Mouse (Mus musculus): ENCODE results near the gene Lyrm2. TPM values are rescaled to one million over a fixed set of nuclear protein-coding genes. Genes with fewer than 3 reads are reported as not detected.

Lyrm2 gene
- polyA plus RNA-seq (2015; fragmentation: Nextera tagmentation; extraction: Ambion mirVana), result 80.3 and 89.1 TPM in 2 replicates

- Histone ChIP-seq H3K4me3 (ENCODE audit: low read length) (peak within 1 kb of the TSS; percentile 81), H3K36me3 (ENCODE audit: control insufficient read depth, insufficient read depth, low read length) (no peaks in the 10 kb centered on the region), H3K9me3 (ENCODE audit: control insufficient read depth, low read length) (no peaks in the 10 kb centered on the region), H3K27ac (ENCODE audit: low read length) (peak within 1 kb of the TSS; percentile 99), H3K27me3 (replicated peaks; ENCODE audit: control insufficient read depth, insufficient read depth, low read length) (no peaks in the 10 kb centered on the region), H3K4me1 (ENCODE audit: control insufficient read depth, insufficient read depth, low read length) (peaks cover 8% of the 10 kb centered on the region; the same call in 1 of the 2 replicates), H3K4me2 (ENCODE audit: low read depth, low read length) (peak within 1 kb of the TSS; percentile 78), H3K9ac (ENCODE audit: low read depth, low read length) (peak within 1 kb of the TSS; percentile 93)
- WGBS, result under 1% methylated on average over 52 of the region's 53 CpGs
- ATAC-seq, result peak; percentile 96
These were observed at the start of gene Lyrm2 for GRCm38 (mm10) chr4:32799966-32800576. Lyrm2 (plus strand) TSS chr4:32800253.

DNA sequence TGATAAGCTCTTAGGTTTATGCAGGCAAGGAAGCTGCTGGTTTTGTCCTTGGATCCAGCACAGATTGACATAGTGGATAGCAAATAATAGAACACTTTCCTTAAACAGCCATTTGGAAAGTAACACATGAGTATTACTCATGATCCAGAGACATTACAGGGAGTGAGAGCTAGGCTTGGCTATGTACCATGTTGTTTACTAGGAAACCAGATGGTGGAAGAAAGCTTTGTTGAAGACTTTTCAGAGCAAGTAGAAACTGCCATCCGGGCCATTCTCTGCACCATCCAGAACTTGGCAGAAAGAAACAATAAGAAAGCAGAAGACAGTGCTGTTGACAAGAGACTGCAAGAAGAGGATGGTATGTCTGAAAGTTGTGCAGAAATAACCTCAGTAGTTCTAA, 49.3 kb upstream of the Lyrm2 start:
- H3K4me2 ChIP-seq (ENCODE audit: low read depth, low read length), result no peak overlapping the region
- H3K4me3 ChIP-seq (ENCODE audit: low read length), result no peak overlapping the region
- no peak overlapping the region for H3K27ac ChIP-seq (ENCODE audit: low read length)
- no peaks in the 10 kb centered on the region for H3K9me3 ChIP-seq (ENCODE audit: control insufficient read depth, low read length)
- no peak overlapping the region for H3K9ac ChIP-seq (ENCODE audit: low read depth, low read length)
- H3K4me1 ChIP-seq (ENCODE audit: control insufficient read depth, insufficient read depth, low read length), result no peaks in the 10 kb centered on the region
- H3K36me3 ChIP-seq (ENCODE audit: control insufficient read depth, insufficient read depth, low read length), result peaks cover 6% of the 10 kb centered on the region; the same call in 1 of the 2 replicates
- no peak for ATAC-seq
- no peaks in the 10 kb centered on the region for H3K27me3 ChIP-seq (replicated peaks; ENCODE audit: control insufficient read depth, insufficient read depth, low read length)
- WGBS, result 92% methylated on average over 1 of the region's 1 CpGs

- 87% methylated on average over 2 of the region's 2 CpGs for WGBS
- Histone ChIP-seq H3K4me1 (ENCODE audit: control insufficient read depth, insufficient read depth, low read length) (no peaks in the 10 kb centered on the region), H3K4me3 (ENCODE audit: low read length) (no peak overlapping the region), H3K4me2 (ENCODE audit: low read depth, low read length) (no peak overlapping the region), H3K9ac (ENCODE audit: low read depth, low read length) (no peak overlapping the region), H3K36me3 (ENCODE audit: control insufficient read depth, insufficient read depth, low read length) (peaks cover 13% of the 10 kb centered on the region; the same call in 1 of the 2 replicates), H3K9me3 (ENCODE audit: control insufficient read depth, low read length) (no peaks in the 10 kb centered on the region), H3K27me3 (replicated peaks; ENCODE audit: control insufficient read depth, insufficient read depth, low read length) (no peaks in the 10 kb centered on the region), H3K27ac (ENCODE audit: low read length) (no peak overlapping the region)
- ATAC-seq, result no peak
These were observed 42.6 kb upstream of the Lyrm2 start for GRCm38 (mm10) chr4:32757430-32757829.

DNA sequence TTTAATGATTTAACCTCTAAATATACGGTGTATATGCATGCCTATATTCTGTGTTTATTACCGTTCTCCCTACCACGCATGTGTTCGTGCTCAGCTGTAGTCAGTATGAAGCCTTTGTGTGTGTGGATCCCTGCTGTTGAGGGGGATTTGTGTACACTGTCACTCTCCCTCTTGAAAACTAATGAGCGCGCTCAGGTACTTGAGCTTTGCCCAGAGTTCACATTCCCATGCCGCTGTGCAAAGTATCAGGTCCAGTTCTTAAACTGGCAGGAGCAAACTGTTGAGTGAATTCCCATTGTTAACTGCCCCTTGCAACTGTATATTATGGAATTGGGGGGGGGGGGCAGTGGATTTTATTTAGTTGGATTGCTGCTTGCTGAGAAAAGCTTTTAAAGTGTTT, 32.6 kb upstream of the Lyrm2 start:
- no peaks in the 10 kb centered on the region for H3K9me3 ChIP-seq (ENCODE audit: control insufficient read depth, low read length)
- H3K27me3 ChIP-seq (replicated peaks; ENCODE audit: control insufficient read depth, insufficient read depth, low read length), result no peaks in the 10 kb centered on the region
- H3K4me3 ChIP-seq (ENCODE audit: low read length), result no peak overlapping the region
- ATAC-seq, result no peak
- no peak overlapping the region for H3K27ac ChIP-seq (ENCODE audit: low read length)
- no peak overlapping the region for H3K4me2 ChIP-seq (ENCODE audit: low read depth, low read length)
- H3K9ac ChIP-seq (ENCODE audit: low read depth, low read length), result no peak overlapping the region
- no peaks in the 10 kb centered on the region for H3K4me1 ChIP-seq (ENCODE audit: control insufficient read depth, insufficient read depth, low read length)
- WGBS, result 91% methylated on average over 7 of the region's 7 CpGs
- H3K36me3 ChIP-seq (ENCODE audit: control insufficient read depth, insufficient read depth, low read length), result peaks cover 10% of the 10 kb centered on the region

GRCm38 (mm10) chr4:32768046-32768445, 32.0 kb upstream of the Lyrm2 start:
- ATAC-seq, result no peak
- Histone ChIP-seq H3K4me3 (ENCODE audit: low read length) (no peak overlapping the region), H3K9ac (ENCODE audit: low read depth, low read length) (no peak overlapping the region), H3K27me3 (replicated peaks; ENCODE audit: control insufficient read depth, insufficient read depth, low read length) (no peaks in the 10 kb centered on the region), H3K4me1 (ENCODE audit: control insufficient read depth, insufficient read depth, low read length) (no peaks in the 10 kb centered on the region), H3K9me3 (ENCODE audit: control insufficient read depth, low read length) (no peaks in the 10 kb centered on the region), H3K4me2 (ENCODE audit: low read depth, low read length) (no peak overlapping the region), H3K36me3 (ENCODE audit: control insufficient read depth, insufficient read depth, low read length) (peaks cover 10% of the 10 kb centered on the region), H3K27ac (ENCODE audit: low read length) (no peak overlapping the region)
- 88% methylated on average over 10 of the region's 10 CpGs for WGBS

GRCm38 (mm10) chr4:32770284-32770810, 29.7 kb upstream of the Lyrm2 start:
- H3K9me3 ChIP-seq (ENCODE audit: control insufficient read depth, low read length), result no peaks in the 10 kb centered on the region
- no peak overlapping the region for H3K4me3 ChIP-seq (ENCODE audit: low read length)
- WGBS, result 97% methylated on average over 7 of the region's 7 CpGs
- no peak for ATAC-seq
- H3K27ac ChIP-seq (ENCODE audit: low read length), result no peak overlapping the region
- H3K9ac ChIP-seq (ENCODE audit: low read depth, low read length), result no peak overlapping the region
- no peaks in the 10 kb centered on the region for H3K4me1 ChIP-seq (ENCODE audit: control insufficient read depth, insufficient read depth, low read length)
- peaks cover 3% of the 10 kb centered on the region for H3K36me3 ChIP-seq (ENCODE audit: control insufficient read depth, insufficient read depth, low read length)
- no peaks in the 10 kb centered on the region for H3K27me3 ChIP-seq (replicated peaks; ENCODE audit: control insufficient read depth, insufficient read depth, low read length)
- no peak overlapping the region for H3K4me2 ChIP-seq (ENCODE audit: low read depth, low read length)

GRCm38 (mm10) chr4:32779996-32780395, 20.1 kb upstream of the Lyrm2 start:
- ATAC-seq, result no peak
- Histone ChIP-seq H3K27ac (ENCODE audit: low read length) (no peak overlapping the region), H3K9me3 (ENCODE audit: control insufficient read depth, low read length) (no peaks in the 10 kb centered on the region), H3K36me3 (ENCODE audit: control insufficient read depth, insufficient read depth, low read length) (no peaks in the 10 kb centered on the region; the same call in 1 of the 2 replicates), H3K4me3 (ENCODE audit: low read length) (no peak overlapping the region), H3K9ac (ENCODE audit: low read depth, low read length) (no peak overlapping the region), H3K4me2 (ENCODE audit: low read depth, low read length) (no peak overlapping the region), H3K27me3 (replicated peaks; ENCODE audit: control insufficient read depth, insufficient read depth, low read length) (no peaks in the 10 kb centered on the region), H3K4me1 (ENCODE audit: control insufficient read depth, insufficient read depth, low read length) (no peaks in the 10 kb centered on the region)
- 93% methylated on average over 4 of the region's 4 CpGs for WGBS

GRCm38 (mm10) chr4:32787110-32787509, 12.9 kb upstream of the Lyrm2 start:
- no peak overlapping the region for H3K9ac ChIP-seq (ENCODE audit: low read depth, low read length)
- H3K4me3 ChIP-seq (ENCODE audit: low read length), result no peak overlapping the region
- no peak overlapping the region for H3K4me2 ChIP-seq (ENCODE audit: low read depth, low read length)
- ATAC-seq, result no peak
- no peak overlapping the region for H3K27ac ChIP-seq (ENCODE audit: low read length)
- H3K36me3 ChIP-seq (ENCODE audit: control insufficient read depth, insufficient read depth, low read length), result no peaks in the 10 kb centered on the region
- no peaks in the 10 kb centered on the region for H3K27me3 ChIP-seq (replicated peaks; ENCODE audit: control insufficient read depth, insufficient read depth, low read length)
- no peaks in the 10 kb centered on the region for H3K4me1 ChIP-seq (ENCODE audit: control insufficient read depth, insufficient read depth, low read length)
- 86% methylated on average over 1 of the region's 1 CpGs for WGBS
- no peaks in the 10 kb centered on the region for H3K9me3 ChIP-seq (ENCODE audit: control insufficient read depth, low read length)

DNA sequence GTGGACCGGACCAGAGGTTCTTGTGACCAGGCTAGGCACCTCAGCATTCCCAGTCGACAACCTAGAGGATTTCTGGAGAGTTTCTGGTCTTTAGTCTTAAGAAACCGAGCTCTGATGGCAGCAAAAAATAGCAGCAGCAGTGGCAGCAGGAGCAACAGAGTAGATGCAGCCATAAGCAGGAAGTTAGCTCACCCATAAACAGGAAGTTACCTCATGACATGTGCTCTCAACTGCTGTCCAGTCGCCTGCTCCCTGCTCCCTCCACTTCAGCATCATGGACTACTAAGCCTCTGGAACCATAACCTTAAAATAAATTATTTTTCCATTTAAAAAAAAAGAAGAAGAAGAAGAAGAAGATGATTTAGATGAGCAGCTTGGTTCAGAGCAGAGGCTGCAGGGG, 11.0 kb upstream of the Lyrm2 start:
- ATAC-seq, result no peak
- H3K9me3 ChIP-seq (ENCODE audit: control insufficient read depth, low read length), result no peaks in the 10 kb centered on the region
- H3K36me3 ChIP-seq (ENCODE audit: control insufficient read depth, insufficient read depth, low read length), result no peaks in the 10 kb centered on the region
- H3K4me2 ChIP-seq (ENCODE audit: low read depth, low read length), result no peak overlapping the region
- no peaks in the 10 kb centered on the region for H3K4me1 ChIP-seq (ENCODE audit: control insufficient read depth, insufficient read depth, low read length)
- WGBS, result 85% methylated on average over 4 of the region's 4 CpGs
- no peak overlapping the region for H3K4me3 ChIP-seq (ENCODE audit: low read length)
- H3K9ac ChIP-seq (ENCODE audit: low read depth, low read length), result no peak overlapping the region
- H3K27me3 ChIP-seq (replicated peaks; ENCODE audit: control insufficient read depth, insufficient read depth, low read length), result no peaks in the 10 kb centered on the region
- no peak overlapping the region for H3K27ac ChIP-seq (ENCODE audit: low read length)

DNA sequence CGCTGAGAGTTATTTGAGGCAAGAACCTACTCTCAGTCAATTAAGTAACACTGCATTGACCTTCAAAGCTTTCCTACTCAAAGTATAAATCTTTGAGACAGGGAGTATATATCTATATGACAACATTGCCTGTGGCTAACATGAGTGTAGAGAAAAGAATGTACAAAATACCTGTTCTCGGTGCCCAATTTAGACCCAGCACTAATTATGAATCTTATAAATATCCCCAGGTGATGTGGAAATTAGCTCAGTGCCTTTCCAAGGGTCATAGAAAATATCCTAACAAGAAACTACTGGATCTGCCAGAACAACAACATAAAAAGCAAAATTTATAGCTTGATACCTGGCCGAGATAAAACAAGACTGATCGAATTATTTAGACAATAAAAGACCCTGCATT, 1.1 kb upstream of the Lyrm2 start:
- no peak for ATAC-seq
- Histone ChIP-seq H3K9ac (ENCODE audit: low read depth, low read length) (no peak overlapping the region), H3K27me3 (replicated peaks; ENCODE audit: control insufficient read depth, insufficient read depth, low read length) (no peaks in the 10 kb centered on the region), H3K9me3 (ENCODE audit: control insufficient read depth, low read length) (no peaks in the 10 kb centered on the region), H3K27ac (ENCODE audit: low read length) (no peak overlapping the region), H3K4me1 (ENCODE audit: control insufficient read depth, insufficient read depth, low read length) (peaks cover 8% of the 10 kb centered on the region; the same call in 1 of the 2 replicates), H3K4me2 (ENCODE audit: low read depth, low read length) (no peak overlapping the region), H3K4me3 (ENCODE audit: low read length) (no peak overlapping the region), H3K36me3 (ENCODE audit: control insufficient read depth, insufficient read depth, low read length) (no peaks in the 10 kb centered on the region)
- WGBS, result 99% methylated on average over 4 of the region's 4 CpGs
